ENCODE assay signal across 20 mouse cellular contexts in genomic region chr3:53102757-53103153, GRCm38 (mm10).
DNase-seq lines count a peak whose midpoint lies in the region; ATAC-seq lines count a peak whose summit lies in the region.
"Had no signal": no experiment of that assay in that cellular context is flagged by ENCODE, and none has a peak within 500 bp of the region (broad histone marks: within the 10 kb centered on the region; RNA-seq: fewer than 3 reads in every experiment).

No protein-coding gene starts in this region.

- peak overlapping the region; percentile 19 for H3K4me2 ChIP-seq in forebrain, embryonic 12.5 days
- H3K4me2 ChIP-seq in heart, embryonic 13.5 days = peak overlapping the region; percentile 22
- peak overlapping the region; percentile 30 for H3K4me2 ChIP-seq in limb, embryonic 12.5 days
- H3K4me2 ChIP-seq in midbrain, embryonic 14.5 days (ENCODE audit: low read length) = no peak overlapping the region
- H3K4me2 ChIP-seq: hindbrain, embryonic 14.5 days; liver, embryonic 11.5 days had no signal

- no peak for ATAC-seq in forebrain, embryonic 12.5 days (ENCODE audit: low FRiP score)
- no peak for ATAC-seq in heart, embryonic 13.5 days (ENCODE audit: extremely low read depth, insufficient number of reproducible peaks, low FRiP score, low TSS enrichment)
- ATAC-seq in limb, embryonic 12.5 days (ENCODE audit: insufficient number of reproducible peaks, insufficient read depth, low FRiP score, low TSS enrichment, low read depth) = no peak
- no peak for ATAC-seq in midbrain, embryonic 14.5 days (ENCODE audit: low FRiP score, low TSS enrichment)
- ATAC-seq: activated CD4-positive, CD25-positive, alpha-beta regulatory T cell, adult 4 months had no signal

- no peak overlapping the region for H3K9ac ChIP-seq in forebrain, embryonic 12.5 days
- H3K9ac ChIP-seq in heart, embryonic 13.5 days = peak overlapping the region; percentile 47; the same call in 1 of the 2 replicates
- no peak overlapping the region for H3K9ac ChIP-seq in limb, embryonic 12.5 days (replicated peaks)
- no peak overlapping the region for H3K9ac ChIP-seq in midbrain, embryonic 14.5 days (replicated peaks; ENCODE audit: low read length)
- H3K9ac ChIP-seq: hindbrain, embryonic 14.5 days had no signal

- no peak for DNase-seq in forebrain, embryonic 10.5 days (ENCODE audit: extremely low spot score, low spot score)
- no peak for DNase-seq in heart, postnatal 4 days
- no peak for DNase-seq in limb, embryonic 10.5 days (ENCODE audit: low spot score)
- DNase-seq in midbrain, embryonic 14.5 days = peak; percentile 39
- DNase-seq in lung, postnatal 25 days (ENCODE audit: low spot score) = no peak
- DNase-seq: cerebellum, adult 11 months; cerebellum, postnatal 10 days; gastrocnemius, postnatal 36 days; kidney, adult 11 months; lung, adult 18-20 months; lung, postnatal 36 days; retina, postnatal 1 day had no signal

- peaks cover 33% of the 10 kb centered on the region for H3K4me1 ChIP-seq in forebrain, embryonic 12.5 days
- H3K4me1 ChIP-seq in forebrain, embryonic 10.5 days = peaks cover 42% of the 10 kb centered on the region
- peaks cover 75% of the 10 kb centered on the region for H3K4me1 ChIP-seq in heart, embryonic 13.5 days
- H3K4me1 ChIP-seq in limb, embryonic 12.5 days (replicated peaks) = peaks cover 24% of the 10 kb centered on the region
- peaks cover 58% of the 10 kb centered on the region for H3K4me1 ChIP-seq in limb, embryonic 10.5 days
- H3K4me1 ChIP-seq in midbrain, embryonic 14.5 days (ENCODE audit: control insufficient read depth, insufficient read depth, low read length) = peaks cover 28% of the 10 kb centered on the region

- 0 out of 2 replicates have a peak overlapping the region, but pooled peaks have one; percentile 5 for H3K27ac ChIP-seq in forebrain, embryonic 12.5 days
- H3K27ac ChIP-seq in forebrain, embryonic 10.5 days = no peak overlapping the region
- peak overlapping the region; percentile 43; the same call in 1 of the 2 replicates for H3K27ac ChIP-seq in heart, embryonic 13.5 days (replicated peaks)
- H3K27ac ChIP-seq in limb, embryonic 12.5 days = no peak overlapping the region
- no peak overlapping the region for H3K27ac ChIP-seq in limb, embryonic 10.5 days
- H3K27ac ChIP-seq in midbrain, embryonic 14.5 days (replicated peaks; ENCODE audit: low read depth, low read length) = no peak overlapping the region
- H3K27ac ChIP-seq: hindbrain, embryonic 14.5 days; stomach, postnatal 0 days had no signal

- H3K27me3 ChIP-seq in forebrain, embryonic 12.5 days = no peaks in the 10 kb centered on the region
- H3K27me3 ChIP-seq in forebrain, embryonic 10.5 days (ENCODE audit: poor library complexity, severe bottlenecking) = peaks cover 28% of the 10 kb centered on the region
- no peaks in the 10 kb centered on the region for H3K27me3 ChIP-seq in heart, embryonic 13.5 days (replicated peaks)
- H3K27me3 ChIP-seq in limb, embryonic 12.5 days = peaks cover 13% of the 10 kb centered on the region
- peaks cover 19% of the 10 kb centered on the region for H3K27me3 ChIP-seq in limb, embryonic 10.5 days (ENCODE audit: low read depth, poor library complexity, severe bottlenecking)
- no peaks in the 10 kb centered on the region; the same call in 1 of the 2 replicates for H3K27me3 ChIP-seq in midbrain, embryonic 14.5 days (ENCODE audit: control insufficient read depth, insufficient read depth, low read length)

- no peak overlapping the region for H3K4me3 ChIP-seq in forebrain, embryonic 12.5 days (replicated peaks)
- H3K4me3 ChIP-seq in forebrain, embryonic 10.5 days = no peak overlapping the region
- H3K4me3 ChIP-seq in heart, embryonic 13.5 days = no peak overlapping the region
- H3K4me3 ChIP-seq in limb, embryonic 12.5 days (replicated peaks) = no peak overlapping the region
- no peak overlapping the region for H3K4me3 ChIP-seq in limb, embryonic 10.5 days
- H3K4me3 ChIP-seq in midbrain, embryonic 14.5 days (replicated peaks; ENCODE audit: low read depth, low read length) = no peak overlapping the region

- H3K36me3 ChIP-seq in forebrain, embryonic 12.5 days (replicated peaks) = no peaks in the 10 kb centered on the region
- H3K36me3 ChIP-seq in forebrain, embryonic 10.5 days (replicated peaks) = no peaks in the 10 kb centered on the region
- H3K36me3 ChIP-seq in heart, embryonic 13.5 days = no peaks in the 10 kb centered on the region
- no peaks in the 10 kb centered on the region for H3K36me3 ChIP-seq in limb, embryonic 12.5 days
- H3K36me3 ChIP-seq in limb, embryonic 10.5 days = no peaks in the 10 kb centered on the region
- H3K36me3 ChIP-seq in midbrain, embryonic 14.5 days (ENCODE audit: control insufficient read depth, insufficient read depth, low read length) = no peaks in the 10 kb centered on the region
- H3K36me3 ChIP-seq: G1E had no signal

- 31% methylated on average over 12 of the region's 12 CpGs for WGBS in forebrain, embryonic 12.5 days
- WGBS in forebrain, embryonic 10.5 days = 39% methylated on average over 12 of the region's 12 CpGs
- WGBS in heart, embryonic 13.5 days = 33% methylated on average over 12 of the region's 12 CpGs
- 17% methylated on average over 12 of the region's 12 CpGs for WGBS in limb, embryonic 12.5 days
- WGBS in limb, embryonic 10.5 days = 19% methylated on average over 12 of the region's 12 CpGs
- WGBS in midbrain, embryonic 14.5 days = 37% methylated on average over 12 of the region's 12 CpGs

- no peaks in the 10 kb centered on the region for H3K9me3 ChIP-seq in forebrain, embryonic 12.5 days
- H3K9me3 ChIP-seq in forebrain, embryonic 10.5 days = no peaks in the 10 kb centered on the region
- no peaks in the 10 kb centered on the region for H3K9me3 ChIP-seq in heart, embryonic 13.5 days
- H3K9me3 ChIP-seq in limb, embryonic 12.5 days = no peaks in the 10 kb centered on the region
- no peaks in the 10 kb centered on the region for H3K9me3 ChIP-seq in limb, embryonic 10.5 days (replicated peaks)
- no peaks in the 10 kb centered on the region for H3K9me3 ChIP-seq in midbrain, embryonic 14.5 days (ENCODE audit: control insufficient read depth, low read length)
- H3K9me3 ChIP-seq: G1E had no signal

Comparison
In these comparisons a context has a peak if more than half of its experiments do, and no peak if none do; other contexts are left out.
1. H3K27ac ChIP-seq: peak in forebrain, embryonic 12.5 days (single experiment) and heart, embryonic 13.5 days (single experiment); none in forebrain, embryonic 10.5 days (single experiment), limb, embryonic 12.5 days (single experiment), limb, embryonic 10.5 days (single experiment) and midbrain, embryonic 14.5 days (single experiment).